ENCODE assay signal across 9 mouse cellular contexts in genomic region chr11:36096219-36096618, GRCm38 (mm10).
DNase-seq lines count a peak whose midpoint lies in the region; ATAC-seq lines count a peak whose summit lies in the region.
"Had no signal": no experiment of that assay in that cellular context is flagged by ENCODE, and none has a peak within 500 bp of the region (broad histone marks: within the 10 kb centered on the region; RNA-seq: fewer than 3 reads in every experiment).

No protein-coding gene starts in this region.

- H3K4me3 ChIP-seq in limb, embryonic 13.5 days, result no peak overlapping the region
- H3K4me3 ChIP-seq in limb, embryonic 10.5 days, result no peak overlapping the region
- H3K4me3 ChIP-seq: lung, embryonic 15.5 days had no signal

- H3K4me1 ChIP-seq in limb, embryonic 13.5 days, result peaks cover 8% of the 10 kb centered on the region; the same call in 1 of the 2 replicates
- no peaks in the 10 kb centered on the region for H3K4me1 ChIP-seq in limb, embryonic 10.5 days
- H3K4me1 ChIP-seq: lung, embryonic 15.5 days had no signal

- H3K9ac ChIP-seq in limb, embryonic 13.5 days, result no peak overlapping the region
- H3K9ac ChIP-seq: lung, embryonic 15.5 days had no signal

- DNase-seq in limb, embryonic 10.5 days (ENCODE audit: low spot score), result no peak
- DNase-seq in cerebellum, postnatal 14 days, result peak; percentile 82 to 84
- DNase-seq in layer of hippocampus, adult 18-20 months (ENCODE audit: low spot score in 2 of 2), result peak; percentile 38 to 70
- peak; percentile 50 for DNase-seq in right cerebral cortex, postnatal 25 days
- DNase-seq in retina, embryonic 14.5 days (ENCODE audit: low spot score), result no peak
- no peak for DNase-seq in ovary, postnatal 36 days (ENCODE audit: low spot score)

- H3K9me3 ChIP-seq in limb, embryonic 13.5 days, result no peaks in the 10 kb centered on the region
- H3K9me3 ChIP-seq in limb, embryonic 10.5 days (replicated peaks), result no peaks in the 10 kb centered on the region
- H3K9me3 ChIP-seq: lung, embryonic 15.5 days had no signal

- no peaks in the 10 kb centered on the region for H3K36me3 ChIP-seq in limb, embryonic 13.5 days
- no peaks in the 10 kb centered on the region for H3K36me3 ChIP-seq in limb, embryonic 10.5 days
- H3K36me3 ChIP-seq: lung, embryonic 15.5 days had no signal

- H3K27me3 ChIP-seq in limb, embryonic 13.5 days, result no peaks in the 10 kb centered on the region
- no peaks in the 10 kb centered on the region for H3K27me3 ChIP-seq in limb, embryonic 10.5 days (ENCODE audit: low read depth, poor library complexity, severe bottlenecking)
- H3K27me3 ChIP-seq: lung, embryonic 15.5 days had no signal

- H3K4me2 ChIP-seq in limb, embryonic 13.5 days (replicated peaks), result no peak overlapping the region
- H3K4me2 ChIP-seq: lung, embryonic 15.5 days had no signal

- peak; percentile 57; the same call in 1 of the 2 replicates for ATAC-seq in limb, embryonic 13.5 days (ENCODE audit: low FRiP score, low read depth)

- H3K27ac ChIP-seq in limb, embryonic 13.5 days, result no peak overlapping the region
- no peak overlapping the region for H3K27ac ChIP-seq in limb, embryonic 10.5 days
- H3K27ac ChIP-seq: kidney, postnatal 0 days; lung, embryonic 15.5 days had no signal

- WGBS in limb, embryonic 13.5 days, result 58% methylated on average over 14 of the region's 14 CpGs
- 86% methylated on average over 14 of the region's 14 CpGs for WGBS in limb, embryonic 10.5 days

Comparison
In these comparisons a context has a peak if more than half of its experiments do, and no peak if none do; other contexts are left out.
1. DNase-seq: peak in cerebellum, postnatal 14 days (2 of 2), layer of hippocampus, adult 18-20 months (2 of 2) and right cerebral cortex, postnatal 25 days (single experiment); none in limb, embryonic 10.5 days (single experiment), retina, embryonic 14.5 days (single experiment) and ovary, postnatal 36 days (single experiment).